Comparison of ENCODE assay signal across 8 mouse cellular contexts in genomic region chr2:154916547-154916946, GRCm38 (mm10). TPM values are rescaled to one million over a fixed set of nuclear protein-coding genes. Genes with fewer than 3 reads are reported as not detected.
DNase-seq lines count a peak whose midpoint lies in the region; ATAC-seq lines count a peak whose summit lies in the region.

No protein-coding gene starts in this region.

- peak; percentile 6 to 17 for DNase-seq in kidney, adult 8-10 months
- DNase-seq in NIH3T3 (ENCODE audit: low read depth), result peak; percentile 28
- DNase-seq in c-Kit-positive CD71-positive TER-119-positive erythroid progenitor cells, embryonic 14.5 days (ENCODE audit: low spot score), result peak; percentile 28
- DNase-seq in kidney, postnatal 4 days, result peak; percentile 9 to 42
- DNase-seq in thymus, postnatal 0 days (ENCODE audit: low spot score), result peak; percentile 67
- no peak for DNase-seq in layer of hippocampus, adult 18-20 months (ENCODE audit: low spot score in 2 of 2)

- H3K4me3 ChIP-seq in kidney, embryonic 15.5 days (replicated peaks), result no peak overlapping the region
- H3K4me3 ChIP-seq in forebrain, embryonic 13.5 days, result no peak overlapping the region

- H3K36me3 ChIP-seq in kidney, embryonic 15.5 days, result no peaks in the 10 kb centered on the region
- H3K36me3 ChIP-seq in forebrain, embryonic 13.5 days (ENCODE audit: poor library complexity, severe bottlenecking), result no peaks in the 10 kb centered on the region

- ATAC-seq in kidney, embryonic 15.5 days (replicated peaks; ENCODE audit: low FRiP score), result no peak
- no peak for ATAC-seq in forebrain, embryonic 13.5 days

- 10% methylated on average over 2 of the region's 2 CpGs for WGBS in kidney, embryonic 15.5 days
- 6% methylated on average over 2 of the region's 2 CpGs for WGBS in forebrain, embryonic 13.5 days

- H3K27me3 ChIP-seq in kidney, embryonic 15.5 days, result no peaks in the 10 kb centered on the region
- H3K27me3 ChIP-seq in forebrain, embryonic 13.5 days, result peaks cover 20% of the 10 kb centered on the region

- H3K4me1 ChIP-seq in kidney, embryonic 15.5 days, result no peaks in the 10 kb centered on the region
- no peaks in the 10 kb centered on the region for H3K4me1 ChIP-seq in forebrain, embryonic 13.5 days

- no peaks in the 10 kb centered on the region for H3K9me3 ChIP-seq in kidney, embryonic 15.5 days (replicated peaks)
- no peaks in the 10 kb centered on the region for H3K9me3 ChIP-seq in forebrain, embryonic 13.5 days (replicated peaks)

- no peak overlapping the region for H3K9ac ChIP-seq in kidney, embryonic 15.5 days
- H3K9ac ChIP-seq in forebrain, embryonic 13.5 days, result no peak overlapping the region

- H3K4me2 ChIP-seq in kidney, embryonic 15.5 days, result no peak overlapping the region
- H3K4me2 ChIP-seq in forebrain, embryonic 13.5 days, result no peak overlapping the region

- H3K27ac ChIP-seq in kidney, embryonic 15.5 days, result no peak overlapping the region
- H3K27ac ChIP-seq in forebrain, embryonic 13.5 days, result no peak overlapping the region

RNA-seq across cellular contexts. Expression of gene Eif2s2, which starts 23.8 kb away (rescaled TPM):
- polyA plus RNA-seq in kidney, embryonic 15.5 days (2015; fragmentation: Nextera tagmentation; extraction: Ambion mirVana), result 93.7 and 97.8 TPM in 2 replicates
- 106 and 113 TPM in 2 replicates for polyA plus RNA-seq in thymus, postnatal 0 days (2015; fragmentation: Nextera tagmentation; extraction: Ambion mirVana)
- total RNA-seq in layer of hippocampus, adult 18-20 months (2021), result 10 to 100 TPM; 47.9 to 50.0 TPM
- 88.1 and 97.0 TPM in 2 replicates for polyA plus RNA-seq in forebrain, embryonic 13.5 days (2015; fragmentation: Nextera tagmentation; extraction: Ambion mirVana)

Comparison
In these comparisons a context has a peak if more than half of its experiments do, and no peak if none do; other contexts are left out.
1. DNase-seq: peak in kidney, adult 8-10 months (2 of 2), NIH3T3 (single experiment), c-Kit-positive CD71-positive TER-119-positive erythroid progenitor cells, embryonic 14.5 days (single experiment), kidney, postnatal 4 days (2 of 2) and thymus, postnatal 0 days (single experiment); none in layer of hippocampus, adult 18-20 months (0 of 2).